Mouse (Mus musculus) v-Abl transformed pro-B cells (cell line): ENCODE measurements around the gene Rbm8a2.
"Not testable (repeated sequence)": the region's sequence is repeated elsewhere in the genome, so short reads cannot be mapped to it uniquely, and the experiment has no call there.

Experiments used
- in situ Hi-C, 2 experiments: fragments of 400-800 bp; cut with MboI; formaldehyde crosslinking; loops; one replicate each; pipeline ENCODE4 v1.15.1; 2025; ENCODE audit not compliant: unreplicated experiment in 2 of 2

Rbm8a2 gene

DNA sequence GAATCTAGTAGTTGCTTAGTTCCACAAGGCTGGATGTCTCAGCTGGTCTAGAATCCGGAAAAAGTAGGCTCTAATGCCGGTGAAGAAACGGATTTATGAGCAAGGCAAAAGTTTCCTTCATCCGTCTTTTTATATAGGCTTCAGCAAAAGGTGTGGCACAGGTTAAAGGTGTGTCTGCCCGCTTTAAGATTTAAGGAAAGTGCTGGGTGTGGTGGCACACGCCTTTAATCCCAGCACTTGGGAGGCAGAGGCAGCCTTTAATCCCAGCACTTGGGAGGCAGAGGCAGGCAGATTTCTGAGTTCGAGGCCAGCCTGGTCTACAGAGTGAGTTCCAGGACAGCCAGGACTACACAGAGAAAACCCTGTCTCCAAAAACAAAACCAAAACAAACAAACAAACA, at the start of gene Rbm8a2:
TSS of gene Rbm8a2 (minus strand) at position 101 of the 400 bp plus-strand sequence.
- in situ Hi-C loops: not testable (repeated sequence)

DNA sequence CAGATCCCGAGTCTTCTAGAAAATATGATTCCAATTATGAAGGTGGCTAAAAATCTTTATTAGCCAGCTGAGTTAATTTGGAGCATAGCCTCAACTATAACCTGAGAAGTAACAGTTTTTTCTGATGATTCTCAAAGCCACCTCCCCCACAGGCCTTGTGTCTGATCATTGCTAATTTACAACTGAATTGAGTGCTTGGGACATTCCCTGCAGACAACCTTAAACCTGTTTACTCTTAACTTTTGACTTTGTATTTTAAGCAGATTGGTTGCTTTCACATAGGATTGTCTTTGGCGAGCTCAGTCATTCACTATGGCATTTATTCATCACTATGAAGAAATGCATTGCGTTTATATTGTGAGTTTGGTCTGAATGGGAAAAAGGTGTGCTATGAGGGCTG, 49.5 kb upstream of the Rbm8a2 start:
- in situ Hi-C loops: no loop called here

- in situ Hi-C loops: no loop called here
These were observed 45.6 kb upstream of the Rbm8a2 start for GRCm38 (mm10) chr1:176024501-176024900.

DNA sequence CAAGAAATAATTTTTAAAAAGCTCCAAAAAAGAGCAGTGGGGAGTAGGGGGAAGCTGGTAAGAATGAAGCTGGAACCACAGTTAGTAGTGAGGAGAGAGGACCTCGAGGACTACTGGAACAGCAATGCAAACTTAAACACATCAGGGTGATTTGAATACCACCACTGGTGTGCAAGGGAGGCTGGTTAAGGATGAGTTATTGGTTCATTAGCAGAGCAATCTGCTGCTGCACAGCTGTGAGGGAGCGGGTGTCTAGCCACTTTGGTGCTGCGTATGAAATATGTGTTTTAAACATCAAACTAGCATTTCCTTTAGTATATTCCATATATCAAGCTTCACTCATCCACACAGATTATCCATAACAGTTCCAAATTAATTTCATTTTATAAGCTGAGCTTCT, 39.6 kb upstream of the Rbm8a2 start:
- in situ Hi-C loops: no loop called here

DNA sequence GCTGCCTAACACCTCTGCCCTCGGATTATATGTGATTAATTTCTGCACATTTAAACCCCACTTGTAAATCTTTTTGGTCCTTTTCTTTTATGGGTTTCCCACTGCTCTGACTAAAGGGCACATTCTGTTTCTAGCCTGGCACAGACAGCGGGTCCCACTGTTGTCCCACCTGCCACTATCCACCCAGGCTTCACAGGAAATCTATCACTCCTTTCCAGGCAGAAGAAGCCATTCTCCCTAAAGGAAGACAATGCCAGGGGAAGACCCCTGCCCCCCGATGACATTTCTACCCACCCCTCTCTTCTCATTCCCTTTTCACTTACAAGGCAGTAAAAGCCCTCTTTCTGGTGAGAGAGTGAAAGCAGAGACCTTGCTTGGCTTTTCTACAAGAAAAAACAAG, 37.2 kb upstream of the Rbm8a2 start:
- in situ Hi-C loops: no loop called here

- in situ Hi-C loops: no loop called here
These were observed 34.8 kb upstream of the Rbm8a2 start for GRCm38 (mm10) chr1:176013497-176014268.

DNA sequence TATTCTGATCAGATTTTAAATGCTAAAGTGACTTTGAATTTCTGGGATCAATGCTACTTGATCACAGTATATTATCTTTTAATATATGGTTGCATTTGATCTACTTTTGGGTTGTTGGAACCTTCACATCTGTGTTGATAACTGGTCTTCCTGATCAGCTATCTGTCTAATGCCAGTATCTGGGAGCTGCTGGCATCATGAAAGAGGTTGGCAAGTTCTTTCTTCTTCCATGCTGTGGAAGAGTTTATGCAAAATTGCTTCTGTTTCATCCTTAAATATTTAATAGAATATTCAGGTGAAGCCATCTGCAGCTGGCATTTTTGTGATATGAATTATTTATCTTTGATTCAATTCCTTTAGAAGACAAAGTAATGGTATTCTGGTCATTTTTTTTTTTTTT, 32.6 kb upstream of the Rbm8a2 start:
- in situ Hi-C loops: no loop called here

- in situ Hi-C loops: no loop called here
These were observed 32.2 kb upstream of the Rbm8a2 start for GRCm38 (mm10) chr1:176011072-176011471.

GRCm38 (mm10) chr1:176008411-176008810, 29.5 kb upstream of the Rbm8a2 start:
- in situ Hi-C loops: no loop called here

- in situ Hi-C loops: no loop called here
These were observed 21.7 kb upstream of the Rbm8a2 start for GRCm38 (mm10) chr1:176000599-176000998.

GRCm38 (mm10) chr1:175997076-175997651, 18.2 kb upstream of the Rbm8a2 start:
- in situ Hi-C loops: no loop called here

GRCm38 (mm10) chr1:175988912-175989311, 10.0 kb upstream of the Rbm8a2 start:
- in situ Hi-C loops: no loop called here

GRCm38 (mm10) chr1:175988448-175988847, 9.5 kb upstream of the Rbm8a2 start:
- in situ Hi-C loops: no loop called here

GRCm38 (mm10) chr1:175970710-175971109, 8.2 kb downstream of the Rbm8a2 start:
- in situ Hi-C loops: no loop called here

GRCm38 (mm10) chr1:175967004-175967745, 11.7 kb downstream of the Rbm8a2 start:
- in situ Hi-C loops: no loop called here

DNA sequence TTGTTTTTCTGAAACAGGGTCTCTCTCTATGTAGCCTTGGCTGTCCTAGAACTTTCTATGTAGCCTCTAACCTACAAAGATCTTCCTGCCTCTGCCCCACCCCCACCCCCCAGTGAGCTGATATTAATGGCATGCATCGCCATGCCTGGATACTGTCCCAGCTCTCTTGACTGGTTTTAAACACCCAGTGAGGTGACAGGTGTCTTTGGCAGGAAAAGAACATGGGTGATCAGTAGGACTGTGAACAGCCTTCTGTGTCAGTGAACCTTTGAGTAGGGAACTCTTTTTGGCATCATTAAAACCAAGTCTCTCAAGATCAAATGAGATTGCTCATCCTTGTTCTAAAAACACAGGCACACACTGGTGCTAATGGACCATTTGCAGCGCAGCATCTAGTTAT, 17.1 kb downstream of the Rbm8a2 start:
- in situ Hi-C loops: no loop called here

DNA sequence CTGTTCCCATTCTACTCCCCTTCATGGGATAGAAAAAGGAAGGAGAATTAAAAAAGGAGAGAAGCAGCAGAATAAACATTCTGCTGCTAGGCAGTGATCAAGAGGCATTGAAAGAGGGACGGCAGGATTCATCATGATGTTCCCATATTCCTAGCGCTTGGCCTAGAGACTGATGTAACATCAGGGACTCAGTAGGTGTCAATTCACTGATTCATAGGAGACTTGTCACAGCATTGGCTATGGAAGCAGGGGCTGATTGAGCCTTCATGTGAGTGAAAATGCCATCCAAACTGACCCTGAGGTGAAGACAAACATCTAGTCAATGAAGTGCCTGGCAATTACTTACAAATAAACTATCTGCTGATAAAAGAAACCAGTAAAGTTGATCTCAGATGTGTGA, 28.1 kb downstream of the Rbm8a2 start:
- in situ Hi-C loops: loop anchor here in 1 of 2 experiments (10.0 kb wide), 1 partner anchor 724 kb away; no protein-coding TSS in a partner anchor

DNA sequence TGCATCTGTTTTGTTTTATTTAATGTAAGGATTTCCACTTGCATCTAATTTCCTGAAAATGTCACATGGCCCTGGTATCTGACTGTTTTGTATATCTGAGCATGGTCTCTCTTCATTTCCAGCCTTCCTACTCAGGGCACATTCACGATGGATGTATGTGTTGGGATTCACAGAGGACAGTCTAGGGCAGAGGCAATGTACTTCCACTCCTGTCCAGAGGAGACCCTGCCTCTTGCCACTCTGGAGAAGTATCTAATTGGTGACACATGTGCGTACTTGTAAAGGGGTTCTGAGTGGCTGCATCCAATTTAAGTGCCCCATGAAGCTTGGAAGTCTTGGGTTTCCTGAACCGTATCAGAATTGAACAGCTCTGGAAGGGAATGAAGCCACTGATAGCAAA, 28.5 kb downstream of the Rbm8a2 start:
- in situ Hi-C loops: loop anchor here in 1 of 2 experiments (10.0 kb wide), 1 partner anchor 724 kb away; no protein-coding TSS in a partner anchor

DNA sequence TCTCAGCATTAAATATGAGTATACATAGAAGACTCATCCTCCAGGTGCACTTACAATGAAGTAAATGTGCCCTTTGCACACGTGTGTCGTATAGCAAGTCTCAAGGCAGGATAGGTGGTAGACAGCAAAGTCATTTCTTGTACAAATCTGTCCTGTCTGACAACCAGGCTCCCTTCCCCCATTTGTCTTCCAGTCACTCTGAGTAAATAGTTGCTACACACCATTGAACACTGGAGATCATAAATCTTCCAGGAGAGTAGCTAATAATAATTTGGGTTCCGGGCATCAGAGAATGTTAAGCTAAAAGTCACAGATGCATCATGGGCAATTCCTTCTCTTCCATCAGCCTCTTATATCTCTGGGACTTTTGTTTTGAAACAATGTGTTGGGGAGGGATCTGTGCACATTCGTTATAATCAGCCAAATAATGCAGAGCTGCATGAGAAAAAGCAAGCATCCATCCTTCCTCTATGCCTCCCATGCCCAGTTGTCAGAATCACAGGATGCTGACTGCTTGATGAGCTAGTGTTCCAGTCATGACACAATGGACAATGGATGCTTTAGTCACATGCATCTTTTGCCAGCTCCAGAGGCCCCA, 32.1 kb downstream of the Rbm8a2 start:
- in situ Hi-C loops: loop anchor here (10.0 to 25.0 kb wide), 3 partner anchors 1240 to 1758 kb away; no protein-coding TSS in a partner anchor

DNA sequence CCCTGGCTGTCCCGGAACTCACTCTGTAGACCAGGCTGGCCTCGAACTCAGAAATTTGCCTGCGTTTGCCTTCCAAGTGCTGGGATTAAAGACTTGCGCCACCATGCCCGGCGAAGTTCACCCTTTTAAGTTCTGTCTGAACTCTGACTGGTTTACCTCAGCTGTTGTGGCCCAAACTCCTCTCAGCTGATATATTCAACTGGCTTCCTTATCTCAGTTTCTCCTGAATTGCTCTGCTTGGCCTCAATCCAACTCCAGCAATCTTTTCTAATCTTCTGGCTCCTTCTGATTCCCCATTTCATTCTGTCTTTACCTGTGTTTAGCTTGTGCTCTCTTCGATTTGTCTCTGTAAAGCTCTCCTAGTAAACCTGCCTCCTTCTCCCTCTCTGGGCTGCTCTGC, 35.7 kb downstream of the Rbm8a2 start:
- in situ Hi-C loops: loop anchor here (5.0 to 25.0 kb wide), 5 partner anchors 759 to 1762 kb away; no protein-coding TSS in a partner anchor

DNA sequence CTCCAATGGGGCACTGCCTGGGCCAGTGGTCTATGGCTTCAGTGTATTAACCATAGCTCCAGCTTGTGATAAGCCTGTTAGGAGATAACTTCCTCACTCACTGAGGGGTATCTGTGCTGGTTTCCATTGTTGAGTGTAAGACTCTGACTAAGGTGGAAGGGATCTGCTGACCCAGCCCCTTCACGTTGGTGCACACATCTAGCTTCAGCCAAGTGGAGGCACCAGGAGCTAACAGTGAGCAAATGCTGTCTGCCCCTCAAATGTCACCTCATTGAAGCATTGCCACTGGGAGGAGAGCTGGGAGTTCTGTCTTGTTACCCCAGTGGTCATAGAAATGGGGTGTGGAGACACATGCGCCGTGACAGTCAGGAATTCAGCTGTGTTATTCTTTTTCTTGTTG, 40.2 kb downstream of the Rbm8a2 start:
- in situ Hi-C loops: loop anchor here (5.0 to 25.0 kb wide), 4 partner anchors 766 to 1449 kb away; no protein-coding TSS in a partner anchor
